Mouse (Mus musculus) embryonic facial prominence, embryonic 11.5 days (tissue): ENCODE data around the gene Olfr1262. TPM values are rescaled to one million over a fixed set of nuclear protein-coding genes. Genes with fewer than 3 reads are reported as not detected.

ENCODE experiments used
- polyA plus RNA-seq: library from polyadenylated mRNA; unstranded; fragments of >200 nt; fragmentation: Nextera tagmentation; extraction: Ambion mirVana; gene quantifications from 2 replicates; pipeline ENCODE4 v1.2.1, GENCODE M21; 2014

Olfr1262 gene
- polyA plus RNA-seq, 1 experiment from 2014 or later, result not detected

Other genes starting within 250 kb of the Olfr1262 start
- gene Olfr1253, start 243.1 kb upstream of the Olfr1262 start, polyA plus RNA-seq, result not detected in 2 replicates
- gene Olfr1254, start 206.5 kb upstream of the Olfr1262 start, polyA plus RNA-seq, result not detected in 2 replicates
- gene Olfr1255, start 188.1 kb upstream of the Olfr1262 start, polyA plus RNA-seq, result not detected in 2 replicates
- gene Olfr1256, start 158.6 kb upstream of the Olfr1262 start, polyA plus RNA-seq, result not detected in 2 replicates
- not detected in 2 replicates for gene Olfr48, start 151.9 kb upstream of the Olfr1262 start, polyA plus RNA-seq
- not detected in 2 replicates for gene Olfr1257, start 121.7 kb upstream of the Olfr1262 start, polyA plus RNA-seq
- not detected in 2 replicates for gene Olfr1258, start 72.8 kb upstream of the Olfr1262 start, polyA plus RNA-seq
- not detected in 2 replicates for gene Olfr1259, start 51.5 kb upstream of the Olfr1262 start, polyA plus RNA-seq
- gene Olfr1260, start 25.8 kb upstream of the Olfr1262 start, polyA plus RNA-seq, result not detected in 2 replicates
- gene Olfr1261, start 8.9 kb upstream of the Olfr1262 start, polyA plus RNA-seq, result not detected in 2 replicates
- not detected in 2 replicates for gene Olfr1263, start 12.0 kb downstream of the Olfr1262 start, polyA plus RNA-seq
- gene Olfr1264, start 25.4 kb downstream of the Olfr1262 start, polyA plus RNA-seq, result not detected in 2 replicates
- not detected in 2 replicates for gene Olfr1265, start 35.2 kb downstream of the Olfr1262 start, polyA plus RNA-seq
- not detected in 2 replicates for gene Olfr140, start 63.4 kb downstream of the Olfr1262 start, polyA plus RNA-seq
- gene Olfr1269, start 121.3 kb downstream of the Olfr1262 start, polyA plus RNA-seq, result not detected in 2 replicates
- gene Olfr32, start 142.2 kb downstream of the Olfr1262 start, polyA plus RNA-seq, result 0.08 TPM in 1 of 2 replicates, not detected in the other
- 0.07 TPM in 1 of 2 replicates, not detected in the other for gene Olfr1270, start 152.9 kb downstream of the Olfr1262 start, polyA plus RNA-seq
- gene Olfr1506, start 224.3 kb downstream of the Olfr1262 start, polyA plus RNA-seq, result not detected in 2 replicates